Mouse (Mus musculus): ENCODE measurements around the gene Pde7b. TPM values are rescaled to one million over a fixed set of nuclear protein-coding genes. Genes with fewer than 3 reads are reported as not detected.

Pde7b gene
- polyA plus RNA-seq, 1 experiment from 2014 or later = 3.3 TPM

- H3K4me2 ChIP-seq (ENCODE audit: low read depth, low read length) = no peak overlapping the region
- H3K36me3 ChIP-seq (ENCODE audit: control insufficient read depth, insufficient read depth, low read length) = no peaks in the 10 kb centered on the region
- H3K27me3 ChIP-seq (ENCODE audit: control insufficient read depth, insufficient read depth, low read length) = no peaks in the 10 kb centered on the region
- no peaks in the 10 kb centered on the region for H3K9me3 ChIP-seq (replicated peaks; ENCODE audit: control insufficient read depth, low read length)
- no peak overlapping the region for H3K9ac ChIP-seq (ENCODE audit: low read length)
- ATAC-seq (ENCODE audit: insufficient read depth, low FRiP score) = no peak
- H3K27ac ChIP-seq (ENCODE audit: low read length) = no peak overlapping the region
- peaks cover 7% of the 10 kb centered on the region for H3K4me1 ChIP-seq (ENCODE audit: control insufficient read depth, insufficient read depth, low read length)
- no peak overlapping the region for H3K4me3 ChIP-seq (replicated peaks; ENCODE audit: low read length)
- WGBS = 78% methylated on average over 3 of the region's 3 CpGs
Observed at GRCm38 (mm10) chr10:20653299-20653698, 71.6 kb downstream of the Pde7b start.

GRCm38 (mm10) chr10:20636381-20636780 is 88.5 kb downstream of the Pde7b start:
- Histone ChIP-seq H3K9ac (ENCODE audit: low read length) (no peak overlapping the region), H3K4me1 (ENCODE audit: control insufficient read depth, insufficient read depth, low read length) (no peaks in the 10 kb centered on the region), H3K9me3 (replicated peaks; ENCODE audit: control insufficient read depth, low read length) (no peaks in the 10 kb centered on the region), H3K4me3 (replicated peaks; ENCODE audit: low read length) (no peak overlapping the region), H3K27ac (ENCODE audit: low read length) (no peak overlapping the region), H3K27me3 (ENCODE audit: control insufficient read depth, insufficient read depth, low read length) (no peaks in the 10 kb centered on the region), H3K36me3 (ENCODE audit: control insufficient read depth, insufficient read depth, low read length) (no peaks in the 10 kb centered on the region), H3K4me2 (ENCODE audit: low read depth, low read length) (no peak overlapping the region)
- 68% methylated on average over 8 of the region's 8 CpGs for WGBS
- ATAC-seq (ENCODE audit: insufficient read depth, low FRiP score) = no peak

GRCm38 (mm10) chr10:20633085-20633415 is 91.8 kb downstream of the Pde7b start:
- 83% methylated on average over 1 of the region's 1 CpGs for WGBS
- ATAC-seq (ENCODE audit: insufficient read depth, low FRiP score) = no peak
- Histone ChIP-seq H3K9me3 (replicated peaks; ENCODE audit: control insufficient read depth, low read length) (no peaks in the 10 kb centered on the region), H3K27ac (ENCODE audit: low read length) (no peak overlapping the region), H3K4me3 (replicated peaks; ENCODE audit: low read length) (no peak overlapping the region), H3K36me3 (ENCODE audit: control insufficient read depth, insufficient read depth, low read length) (no peaks in the 10 kb centered on the region), H3K4me1 (ENCODE audit: control insufficient read depth, insufficient read depth, low read length) (0 out of 2 replicates have a peak, but pooled peaks cover 5% of the 10 kb centered on the region), H3K9ac (ENCODE audit: low read length) (no peak overlapping the region), H3K27me3 (ENCODE audit: control insufficient read depth, insufficient read depth, low read length) (no peaks in the 10 kb centered on the region), H3K4me2 (ENCODE audit: low read depth, low read length) (no peak overlapping the region)

- no peak overlapping the region for H3K9ac ChIP-seq (ENCODE audit: low read length)
- no peak for ATAC-seq (ENCODE audit: insufficient read depth, low FRiP score)
- H3K4me2 ChIP-seq (ENCODE audit: low read depth, low read length) = no peak overlapping the region
- H3K27ac ChIP-seq (ENCODE audit: low read length) = no peak overlapping the region
- no peaks in the 10 kb centered on the region for H3K36me3 ChIP-seq (ENCODE audit: control insufficient read depth, insufficient read depth, low read length)
- no peaks in the 10 kb centered on the region for H3K9me3 ChIP-seq (replicated peaks; ENCODE audit: control insufficient read depth, low read length)
- H3K4me3 ChIP-seq (replicated peaks; ENCODE audit: low read length) = no peak overlapping the region
- 0 out of 2 replicates have a peak, but pooled peaks cover 5% of the 10 kb centered on the region for H3K4me1 ChIP-seq (ENCODE audit: control insufficient read depth, insufficient read depth, low read length)
- WGBS = 82% methylated on average over 14 of the region's 14 CpGs
- no peaks in the 10 kb centered on the region for H3K27me3 ChIP-seq (ENCODE audit: control insufficient read depth, insufficient read depth, low read length)
Observed at GRCm38 (mm10) chr10:20632256-20633084, 92.4 kb downstream of the Pde7b start.

- ATAC-seq (ENCODE audit: insufficient read depth, low FRiP score) = no peak
- Histone ChIP-seq H3K36me3 (ENCODE audit: control insufficient read depth, insufficient read depth, low read length) (no peaks in the 10 kb centered on the region), H3K27me3 (ENCODE audit: control insufficient read depth, insufficient read depth, low read length) (no peaks in the 10 kb centered on the region), H3K4me3 (replicated peaks; ENCODE audit: low read length) (no peak overlapping the region), H3K4me2 (ENCODE audit: low read depth, low read length) (no peak overlapping the region), H3K9ac (ENCODE audit: low read length) (no peak overlapping the region), H3K4me1 (ENCODE audit: control insufficient read depth, insufficient read depth, low read length) (0 out of 2 replicates have a peak, but pooled peaks cover 5% of the 10 kb centered on the region), H3K27ac (ENCODE audit: low read length) (no peak overlapping the region), H3K9me3 (replicated peaks; ENCODE audit: control insufficient read depth, low read length) (no peaks in the 10 kb centered on the region)
- 38% methylated on average over 7 of the region's 7 CpGs for WGBS
Observed at GRCm38 (mm10) chr10:20630122-20630521, 94.8 kb downstream of the Pde7b start.

- Histone ChIP-seq H3K27ac (ENCODE audit: low read length) (no peak overlapping the region), H3K27me3 (ENCODE audit: control insufficient read depth, insufficient read depth, low read length) (no peaks in the 10 kb centered on the region), H3K4me2 (ENCODE audit: low read depth, low read length) (no peak overlapping the region), H3K9ac (ENCODE audit: low read length) (no peak overlapping the region), H3K4me3 (replicated peaks; ENCODE audit: low read length) (no peak overlapping the region), H3K4me1 (ENCODE audit: control insufficient read depth, insufficient read depth, low read length) (0 out of 2 replicates have a peak, but pooled peaks cover 5% of the 10 kb centered on the region), H3K36me3 (ENCODE audit: control insufficient read depth, insufficient read depth, low read length) (no peaks in the 10 kb centered on the region), H3K9me3 (replicated peaks; ENCODE audit: control insufficient read depth, low read length) (no peaks in the 10 kb centered on the region)
- WGBS = 85% methylated on average over 16 of the region's 16 CpGs
- ATAC-seq (ENCODE audit: insufficient read depth, low FRiP score) = no peak
Observed at GRCm38 (mm10) chr10:20625702-20626375, 99.0 kb downstream of the Pde7b start.

- ATAC-seq (ENCODE audit: insufficient read depth, low FRiP score) = no peak
- H3K9me3 ChIP-seq (replicated peaks; ENCODE audit: control insufficient read depth, low read length) = no peaks in the 10 kb centered on the region
- no peaks in the 10 kb centered on the region for H3K36me3 ChIP-seq (ENCODE audit: control insufficient read depth, insufficient read depth, low read length)
- no peak overlapping the region for H3K4me2 ChIP-seq (ENCODE audit: low read depth, low read length)
- no peaks in the 10 kb centered on the region for H3K27me3 ChIP-seq (ENCODE audit: control insufficient read depth, insufficient read depth, low read length)
- H3K9ac ChIP-seq (ENCODE audit: low read length) = no peak overlapping the region
- H3K4me1 ChIP-seq (ENCODE audit: control insufficient read depth, insufficient read depth, low read length) = no peaks in the 10 kb centered on the region
- H3K27ac ChIP-seq (ENCODE audit: low read length) = no peak overlapping the region
- 49% methylated on average over 8 of the region's 8 CpGs for WGBS
- H3K4me3 ChIP-seq (replicated peaks; ENCODE audit: low read length) = no peak overlapping the region
Observed at GRCm38 (mm10) chr10:20621661-20622454, 103.0 kb downstream of the Pde7b start.

GRCm38 (mm10) chr10:20606007-20606406 is 118.9 kb downstream of the Pde7b start:
- H3K9ac ChIP-seq (ENCODE audit: low read length) = no peak overlapping the region
- no peaks in the 10 kb centered on the region for H3K9me3 ChIP-seq (replicated peaks; ENCODE audit: control insufficient read depth, low read length)
- no peaks in the 10 kb centered on the region for H3K27me3 ChIP-seq (ENCODE audit: control insufficient read depth, insufficient read depth, low read length)
- no peak overlapping the region for H3K4me3 ChIP-seq (replicated peaks; ENCODE audit: low read length)
- H3K36me3 ChIP-seq (ENCODE audit: control insufficient read depth, insufficient read depth, low read length) = no peaks in the 10 kb centered on the region
- ATAC-seq (ENCODE audit: insufficient read depth, low FRiP score) = no peak
- 61% methylated on average over 2 of the region's 2 CpGs for WGBS
- H3K4me1 ChIP-seq (ENCODE audit: control insufficient read depth, insufficient read depth, low read length) = no peaks in the 10 kb centered on the region
- H3K4me2 ChIP-seq (ENCODE audit: low read depth, low read length) = no peak overlapping the region
- H3K27ac ChIP-seq (ENCODE audit: low read length) = no peak overlapping the region

Data from stomach, embryonic 16.5 days (tissue).